Mouse (Mus musculus): Measurements from ENCODE around the gene Eln.

- TF ChIP-seq HCFC1 (IDR thresholded peaks at IDR 0.05; ENCODE audit: low read depth, low read length) (no peak), USF1 (IDR thresholded peaks at IDR 0.05; ENCODE audit: low read depth, low read length) (no peak), POLR2A (IDR thresholded peaks at IDR 0.05; ENCODE audit: control insufficient read depth in 1 of 2, insufficient read depth in 1 of 2, low read depth in 1 of 2, low read length in 2 of 2, poor library complexity in 1 of 2) (no peak), CTCF (IDR thresholded peaks at IDR 0.05 in 2 of 3, conservative IDR thresholded peaks at IDR 0.05 in 1 of 3; ENCODE audit: control insufficient read depth in 1 of 3, insufficient read depth in 1 of 3, low read depth in 2 of 3, low read length in 3 of 3, poor library complexity in 1 of 3, severe bottlenecking in 1 of 3) (no peak)
Measured at GRCm38 (mm10) chr5:134728535-134728934, 18.6 kb downstream of the Eln start.

Data from MEL (cell line).